Mouse (Mus musculus) urinary bladder, postnatal 14 days (tissue): ENCODE data around the gene Gm3880.
"Not testable (repeated sequence)": the region's sequence is repeated elsewhere in the genome, so short reads cannot be mapped to it uniquely, and the experiment has no call there.

Experiments used
- DNase-seq: peaks from one replicate; pipeline ENCODE4 v3.0.0; 2021; ENCODE audit warnings: low spot score

The Gm3880 gene

DNA sequence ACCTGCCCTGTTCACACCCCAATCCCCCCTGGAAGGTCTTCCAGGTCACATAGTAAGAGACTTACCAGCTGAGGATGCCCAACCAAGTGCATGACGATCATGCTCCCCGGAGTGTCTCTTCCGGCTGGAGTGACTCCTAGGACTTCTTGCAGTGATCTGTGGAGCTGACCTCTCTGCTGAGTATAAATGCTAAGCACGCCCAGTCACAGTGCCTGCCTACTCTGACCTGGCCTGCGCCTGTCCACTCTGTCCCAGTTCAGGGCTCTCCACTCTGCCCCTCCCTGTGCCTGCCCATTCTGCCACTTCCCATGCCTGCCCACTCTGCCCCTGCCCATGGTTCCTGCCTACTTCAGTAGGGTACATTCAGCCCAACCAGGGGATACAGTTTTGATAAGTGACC, at the start of gene Gm3880:
TSS of gene Gm3880 (minus strand) at position 101 of the 400 bp plus-strand sequence.
- not testable (repeated sequence) for DNase-seq

DNA sequence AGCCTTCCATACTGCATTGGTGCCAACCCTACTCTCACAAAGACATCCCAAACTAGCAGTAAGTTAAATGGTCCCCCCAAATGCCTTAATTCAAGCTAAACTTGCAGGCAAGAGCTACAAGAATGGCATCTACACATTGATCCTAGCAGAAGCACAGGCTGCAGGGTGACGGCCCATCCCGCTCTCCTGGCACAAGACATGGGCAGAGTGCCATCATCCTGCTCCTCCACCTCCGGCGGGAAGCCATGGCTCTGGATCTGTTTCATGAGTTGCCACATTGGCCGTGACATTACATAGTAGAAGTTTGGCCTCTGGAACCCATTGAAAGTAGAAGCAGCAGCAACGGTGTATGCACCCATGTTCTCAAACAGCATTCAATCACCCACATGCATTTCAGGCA, 37.5 kb upstream of the Gm3880 start:
- DNase-seq: not testable (repeated sequence)

DNA sequence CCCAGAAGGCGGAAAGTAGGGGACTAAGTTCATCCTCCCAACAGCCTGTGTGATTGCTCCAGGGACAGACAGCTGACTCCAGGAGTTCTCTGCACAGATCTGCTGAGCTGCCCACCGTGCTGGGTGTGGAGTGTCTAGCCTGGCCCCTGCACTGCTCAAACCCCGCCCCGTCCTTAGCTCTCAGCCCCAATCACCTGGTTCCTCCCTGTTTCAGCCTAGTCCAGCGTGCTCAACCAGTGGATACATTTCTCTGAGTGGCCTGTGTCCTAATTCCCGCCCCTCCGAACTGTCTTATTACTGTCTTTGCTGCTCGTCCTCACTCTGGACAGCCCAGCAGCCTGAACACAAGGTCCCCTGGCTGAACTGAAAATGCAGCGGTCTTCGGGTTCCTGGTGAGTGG, 20.8 kb upstream of the Gm3880 start, which contains the start of the genes Gm9112 and Dmrtc1b:
TSS of gene Gm9112 (minus strand) at position 101 of the 400 bp plus-strand sequence.
TSS of gene Dmrtc1b (plus strand) at position 331 of the 400 bp plus-strand sequence.
- not testable (repeated sequence) for DNase-seq

DNA sequence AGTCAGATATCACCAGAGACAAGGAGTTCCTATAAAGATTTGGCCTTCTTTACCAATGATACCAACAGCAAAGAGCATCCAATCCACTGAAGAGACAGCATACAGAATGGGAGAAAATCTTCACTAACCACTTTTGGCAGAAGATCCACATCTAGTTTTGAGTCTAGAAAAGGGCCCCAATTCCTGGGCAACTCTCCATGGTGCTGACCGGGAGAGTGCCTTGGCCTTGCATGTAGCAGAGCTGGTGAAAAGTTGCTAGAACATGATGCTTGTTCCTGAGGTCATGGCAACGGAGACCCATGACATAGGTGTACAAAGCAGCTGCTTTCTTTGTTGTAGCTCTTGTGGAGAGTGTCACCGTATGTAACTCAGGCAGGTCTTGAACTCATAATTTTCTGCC, 13.9 kb upstream of the Gm3880 start:
- DNase-seq: not testable (repeated sequence)

DNA sequence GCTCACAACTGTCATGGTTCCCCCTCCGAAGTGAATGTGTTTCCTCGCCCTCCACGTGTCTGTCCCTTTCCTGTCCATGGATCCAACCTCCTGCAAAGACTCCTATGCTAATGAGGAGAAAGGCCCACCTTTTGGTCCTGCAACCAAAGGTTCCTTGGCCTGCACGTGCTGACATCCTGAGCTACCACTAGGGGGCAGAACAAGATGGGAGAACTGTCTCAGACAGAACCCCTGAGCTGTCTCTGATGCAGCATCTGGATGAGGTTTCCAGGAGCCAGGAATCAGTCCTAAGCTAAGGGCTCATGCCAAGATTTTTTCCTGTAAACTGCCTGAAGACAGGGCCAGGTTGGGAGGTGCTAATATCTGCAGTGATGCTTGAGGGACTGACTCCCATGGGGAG, 2.5 kb upstream of the Gm3880 start:
- peak; percentile 20 for DNase-seq

DNA sequence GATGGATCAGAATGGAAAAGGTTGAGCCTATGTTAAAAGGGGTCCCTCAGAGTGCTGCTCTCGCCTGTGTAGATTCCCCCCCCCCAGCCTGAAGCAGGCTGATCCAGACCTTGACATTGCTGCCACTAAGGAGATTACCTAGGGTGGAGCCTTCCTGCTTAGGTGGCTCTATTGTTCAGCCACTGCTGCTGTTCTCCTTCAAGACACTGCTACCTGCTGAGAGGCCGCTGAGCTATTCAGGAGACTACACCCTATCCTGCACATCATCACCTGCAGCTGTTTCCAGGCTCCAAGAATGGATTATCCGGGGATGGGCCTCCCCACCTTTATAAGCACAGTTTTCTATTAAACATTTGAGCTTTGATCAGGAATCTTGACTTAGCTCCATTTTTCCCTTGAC, 2.1 kb downstream of the Gm3880 start:
- not testable (repeated sequence) for DNase-seq

DNA sequence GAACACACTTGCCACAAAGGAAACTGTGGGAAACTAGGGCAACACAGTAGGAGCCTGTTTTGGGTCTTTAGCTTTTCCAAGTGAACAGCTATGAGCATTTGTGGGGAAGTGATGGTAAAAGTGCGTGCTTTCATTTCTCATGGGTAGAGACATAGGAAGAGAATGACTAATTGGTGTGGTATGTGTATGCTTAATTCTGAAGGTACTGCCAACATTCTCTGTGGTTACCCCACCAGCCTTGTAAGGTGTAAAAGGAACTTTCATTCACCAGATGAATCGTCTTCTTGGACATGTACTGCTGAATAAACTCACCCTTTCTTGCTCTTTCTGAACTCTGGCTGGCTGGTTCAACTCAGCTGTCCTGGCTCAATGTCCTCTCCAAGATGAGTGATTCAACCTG, 20.1 kb downstream of the Gm3880 start:
- DNase-seq: no peak

DNA sequence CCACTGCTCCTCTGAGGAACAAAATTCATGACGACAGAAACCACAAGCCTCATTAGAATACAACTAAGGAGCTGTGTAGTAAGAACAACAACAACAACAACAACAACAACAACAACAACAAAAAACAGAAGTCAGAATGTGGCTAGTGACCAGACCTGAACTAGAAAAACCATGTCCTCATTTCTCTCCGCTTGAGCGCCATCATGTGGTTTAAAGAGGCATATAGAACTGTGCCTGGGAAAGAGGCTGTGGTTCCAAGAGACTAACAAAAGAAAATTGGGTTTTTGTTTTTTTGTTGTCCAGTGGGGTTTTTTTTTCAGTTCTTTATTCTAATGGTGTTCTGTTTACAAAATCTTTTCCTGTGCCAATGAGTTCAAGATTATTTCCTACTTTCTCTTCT, 26.1 kb downstream of the Gm3880 start:
- DNase-seq: peak; percentile 8

DNA sequence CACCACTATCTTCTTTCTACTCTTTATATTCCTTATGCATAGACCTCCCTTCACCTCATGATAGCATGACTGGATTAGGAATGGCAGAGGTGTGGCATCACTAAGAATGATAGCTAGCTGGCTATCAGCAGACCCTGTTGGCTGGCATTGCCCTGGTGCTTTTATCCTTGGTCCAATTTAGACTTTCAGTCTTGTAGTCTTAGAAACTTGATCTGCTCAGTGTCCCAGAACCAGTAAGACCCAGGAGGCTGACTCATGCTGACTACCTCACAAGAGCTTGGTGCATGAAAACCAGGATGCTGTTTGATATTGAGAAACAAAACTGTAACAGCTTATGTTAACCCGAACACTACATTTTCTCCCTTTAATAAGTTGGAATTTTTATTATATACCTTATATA, 41.1 kb downstream of the Gm3880 start:
- DNase-seq: no peak

DNA sequence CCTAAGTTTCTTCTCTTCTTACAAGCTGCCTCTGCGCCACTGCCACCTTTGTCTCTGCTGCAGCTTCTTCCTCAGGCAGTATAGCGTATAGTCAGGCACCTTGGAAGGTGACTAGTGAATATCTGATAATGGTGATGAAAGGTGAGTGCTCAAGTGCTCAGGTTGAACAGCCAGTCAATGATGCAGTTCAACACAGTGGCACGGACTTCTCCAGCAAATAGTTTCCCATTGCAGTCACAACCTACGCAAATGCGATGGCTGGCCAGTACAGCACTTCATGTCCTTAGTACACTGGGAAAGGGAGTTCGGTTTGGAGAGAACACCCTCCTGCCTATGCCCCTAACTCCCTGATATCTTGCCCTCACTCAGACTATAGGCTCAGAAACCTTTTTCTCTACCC, 41.6 kb downstream of the Gm3880 start:
- no peak for DNase-seq

DNA sequence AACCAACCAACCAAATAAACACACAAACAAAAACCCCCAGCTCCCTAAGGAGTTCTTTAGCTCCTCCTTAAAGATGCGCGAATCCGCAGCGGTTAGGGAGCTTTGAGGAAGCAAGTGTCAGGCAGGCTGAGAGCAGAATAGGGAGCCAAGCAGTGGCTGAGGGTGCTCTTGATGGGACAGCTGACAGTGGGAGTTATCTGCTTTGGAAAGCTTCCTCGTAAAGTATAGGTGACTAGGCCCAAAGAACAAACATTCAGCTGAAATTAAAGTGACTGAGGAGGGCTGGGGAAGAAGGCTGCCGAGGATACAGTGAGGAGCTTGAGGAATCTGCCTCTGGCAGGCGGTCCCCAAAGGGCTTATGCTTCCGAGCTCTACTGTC, 42.2 kb downstream of the Gm3880 start:
- peak; percentile 5 for DNase-seq

DNA sequence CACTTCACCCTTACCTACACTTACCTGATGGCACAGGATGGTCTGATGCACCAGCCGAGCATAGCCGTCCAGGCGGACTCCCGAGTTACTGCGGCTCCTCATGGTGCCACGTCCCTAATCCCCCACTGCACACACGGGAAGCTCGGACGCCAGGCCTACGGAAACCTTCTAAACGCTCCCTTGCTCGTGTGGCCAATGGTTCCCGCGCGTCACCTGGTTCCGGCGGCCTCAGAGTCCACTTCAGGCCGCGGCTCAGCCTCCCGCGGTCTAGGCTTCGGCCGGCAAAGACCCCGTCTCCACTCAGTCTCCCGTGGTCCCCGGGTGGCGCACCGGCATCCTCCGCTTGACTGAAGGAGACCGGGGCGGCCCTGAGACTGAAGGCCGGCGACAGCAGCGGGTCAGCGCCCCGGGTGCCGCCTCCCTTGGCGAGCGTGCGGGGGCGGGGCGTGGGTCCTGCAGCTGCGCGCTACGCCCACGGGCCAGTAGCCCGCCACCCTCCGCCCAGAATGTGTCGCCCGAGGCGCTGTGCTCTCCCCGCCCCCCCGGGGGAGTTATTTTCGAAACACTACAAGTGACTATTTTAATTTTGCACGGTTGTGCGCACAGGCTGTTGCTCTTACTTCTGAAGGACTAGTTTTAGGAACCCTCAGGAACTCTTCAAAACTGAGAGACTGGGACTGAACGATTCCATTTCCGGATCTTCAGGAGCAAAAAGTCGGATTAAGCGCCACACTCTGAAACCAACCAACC, 42.8 kb downstream of the Gm3880 start, which contains the start of gene Phka1:
TSS of gene Phka1 (minus strand) at position 424 of the 750 bp plus-strand sequence.
- DNase-seq: peak; percentile 81
